Mouse (Mus musculus): ENCODE results near the gene Slc38a10. TPM values are rescaled to one million over a fixed set of nuclear protein-coding genes. Genes with fewer than 3 reads are reported as not detected.

Gene Slc38a10
- polyA plus RNA-seq, 1 experiment from 2014 or later: 35.5 TPM

GRCm38 (mm10) chr11:120173213-120173612, 22.1 kb upstream of the Slc38a10 start:
- ATAC-seq (ENCODE audit: low read depth): no peak
- Histone ChIP-seq H3K4me2 (no peak overlapping the region), H3K4me3 (replicated peaks) (no peak overlapping the region), H3K9me3 (replicated peaks) (no peaks in the 10 kb centered on the region), H3K27ac (no peak overlapping the region), H3K36me3 (no peaks in the 10 kb centered on the region), H3K27me3 (no peaks in the 10 kb centered on the region), H3K4me1 (replicated peaks) (peaks cover 23% of the 10 kb centered on the region), H3K9ac (no peak overlapping the region)
- DNase-seq: no peak
- WGBS (ENCODE audit: insufficient replicate concordance): 77% methylated on average over 14 of the region's 14 CpGs

GRCm38 (mm10) chr11:120171168-120171567, 20.0 kb upstream of the Slc38a10 start:
- 55% methylated on average over 8 of the region's 8 CpGs for WGBS (ENCODE audit: insufficient replicate concordance)
- Histone ChIP-seq H3K4me1 (replicated peaks) (peaks cover 30% of the 10 kb centered on the region), H3K4me3 (replicated peaks) (no peak overlapping the region), H3K4me2 (no peak overlapping the region), H3K9me3 (replicated peaks) (no peaks in the 10 kb centered on the region), H3K27ac (no peak overlapping the region), H3K9ac (no peak overlapping the region), H3K36me3 (no peaks in the 10 kb centered on the region), H3K27me3 (no peaks in the 10 kb centered on the region)
- DNase-seq (no peak), ATAC-seq (ENCODE audit: low read depth) (peak; percentile 51; the same call in 1 of the 2 replicates)

- Histone ChIP-seq H3K36me3 (no peaks in the 10 kb centered on the region), H3K27me3 (no peaks in the 10 kb centered on the region), H3K27ac (no peak overlapping the region), H3K9ac (no peak overlapping the region), H3K4me1 (replicated peaks) (peaks cover 30% of the 10 kb centered on the region), H3K4me2 (peak overlapping the region; percentile 41), H3K4me3 (replicated peaks) (no peak overlapping the region), H3K9me3 (replicated peaks) (no peaks in the 10 kb centered on the region)
- WGBS (ENCODE audit: insufficient replicate concordance): 23% methylated on average over 21 of the region's 21 CpGs
- DNase-seq: no peak
- ATAC-seq (ENCODE audit: low read depth): peak; percentile 50; the same call in 1 of the 2 replicates
Measured at GRCm38 (mm10) chr11:120169208-120169992, 18.3 kb upstream of the Slc38a10 start.

- Histone ChIP-seq H3K4me2 (no peak overlapping the region), H3K9me3 (replicated peaks) (no peaks in the 10 kb centered on the region), H3K9ac (no peak overlapping the region), H3K4me3 (replicated peaks) (no peak overlapping the region), H3K27me3 (no peaks in the 10 kb centered on the region), H3K4me1 (replicated peaks) (peaks cover 34% of the 10 kb centered on the region), H3K36me3 (no peaks in the 10 kb centered on the region), H3K27ac (no peak overlapping the region)
- ATAC-seq (ENCODE audit: low read depth): no peak
- DNase-seq: no peak
- WGBS (ENCODE audit: insufficient replicate concordance): 68% methylated on average over 8 of the region's 8 CpGs
Measured at GRCm38 (mm10) chr11:120168516-120168915, 17.4 kb upstream of the Slc38a10 start.

GRCm38 (mm10) chr11:120167921-120168356, 16.8 kb upstream of the Slc38a10 start:
- Histone ChIP-seq H3K9ac (no peak overlapping the region), H3K4me3 (replicated peaks) (no peak overlapping the region), H3K4me1 (replicated peaks) (peaks cover 34% of the 10 kb centered on the region), H3K36me3 (no peaks in the 10 kb centered on the region), H3K9me3 (replicated peaks) (no peaks in the 10 kb centered on the region), H3K27me3 (no peaks in the 10 kb centered on the region), H3K27ac (no peak overlapping the region), H3K4me2 (no peak overlapping the region)
- ATAC-seq (ENCODE audit: low read depth): no peak
- no peak for DNase-seq
- WGBS (ENCODE audit: insufficient replicate concordance): 68% methylated on average over 12 of the region's 12 CpGs

GRCm38 (mm10) chr11:120167059-120167458, 15.9 kb upstream of the Slc38a10 start:
- no peak for DNase-seq
- no peaks in the 10 kb centered on the region for H3K36me3 ChIP-seq
- H3K9me3 ChIP-seq (replicated peaks): no peaks in the 10 kb centered on the region
- H3K4me3 ChIP-seq (replicated peaks): no peak overlapping the region
- WGBS (ENCODE audit: insufficient replicate concordance): 47% methylated on average over 5 of the region's 5 CpGs
- no peak for ATAC-seq (ENCODE audit: low read depth)
- no peak overlapping the region for H3K9ac ChIP-seq
- no peak overlapping the region for H3K27ac ChIP-seq
- no peak overlapping the region for H3K4me2 ChIP-seq
- peaks cover 34% of the 10 kb centered on the region for H3K4me1 ChIP-seq (replicated peaks)
- no peaks in the 10 kb centered on the region for H3K27me3 ChIP-seq

GRCm38 (mm10) chr11:120164471-120165261, 13.5 kb upstream of the Slc38a10 start:
- Histone ChIP-seq H3K4me1 (replicated peaks) (peaks cover 27% of the 10 kb centered on the region), H3K27ac (no peak overlapping the region), H3K9ac (no peak overlapping the region), H3K36me3 (no peaks in the 10 kb centered on the region), H3K27me3 (no peaks in the 10 kb centered on the region), H3K4me2 (no peak overlapping the region), H3K9me3 (replicated peaks) (no peaks in the 10 kb centered on the region), H3K4me3 (replicated peaks) (no peak overlapping the region)
- ATAC-seq (ENCODE audit: low read depth) (no peak), DNase-seq (no peak)
- 52% methylated on average over 17 of the region's 17 CpGs for WGBS (ENCODE audit: insufficient replicate concordance)

GRCm38 (mm10) chr11:120164028-120164427, 12.9 kb upstream of the Slc38a10 start:
- Histone ChIP-seq H3K4me2 (no peak overlapping the region), H3K4me1 (replicated peaks) (peaks cover 27% of the 10 kb centered on the region), H3K9ac (no peak overlapping the region), H3K27ac (no peak overlapping the region), H3K4me3 (replicated peaks) (no peak overlapping the region), H3K27me3 (no peaks in the 10 kb centered on the region), H3K9me3 (replicated peaks) (no peaks in the 10 kb centered on the region), H3K36me3 (no peaks in the 10 kb centered on the region)
- 59% methylated on average over 5 of the region's 5 CpGs for WGBS (ENCODE audit: insufficient replicate concordance)
- ATAC-seq (ENCODE audit: low read depth): no peak
- DNase-seq: no peak

- no peak overlapping the region for H3K4me3 ChIP-seq (replicated peaks)
- no peak for DNase-seq
Measured at GRCm38 (mm10) chr11:120163207-120163606, 12.1 kb upstream of the Slc38a10 start.

GRCm38 (mm10) chr11:120161245-120161644, 10.1 kb upstream of the Slc38a10 start:
- Histone ChIP-seq H3K27me3 (no peaks in the 10 kb centered on the region), H3K4me3 (replicated peaks) (no peak overlapping the region), H3K4me2 (no peak overlapping the region), H3K9me3 (replicated peaks) (no peaks in the 10 kb centered on the region), H3K4me1 (replicated peaks) (peaks cover 32% of the 10 kb centered on the region), H3K9ac (no peak overlapping the region), H3K27ac (no peak overlapping the region), H3K36me3 (no peaks in the 10 kb centered on the region)
- WGBS (ENCODE audit: insufficient replicate concordance): 76% methylated on average over 4 of the region's 4 CpGs
- no peak for ATAC-seq (ENCODE audit: low read depth)
- DNase-seq: no peak

More at GRCm38 (mm10) chr11:120163207-120163606, 12.1 kb upstream of the Slc38a10 start:
- Histone ChIP-seq H3K4me2 (no peak overlapping the region), H3K36me3 (no peaks in the 10 kb centered on the region), H3K9ac (no peak overlapping the region), H3K9me3 (replicated peaks) (no peaks in the 10 kb centered on the region), H3K27ac (no peak overlapping the region), H3K4me1 (replicated peaks) (peaks cover 33% of the 10 kb centered on the region), H3K27me3 (no peaks in the 10 kb centered on the region)
- WGBS (ENCODE audit: insufficient replicate concordance): 75% methylated on average over 3 of the region's 3 CpGs
- ATAC-seq (ENCODE audit: low read depth): no peak

GRCm38 (mm10) chr11:120160478-120160877, 9.3 kb upstream of the Slc38a10 start:
- no peak for DNase-seq
- ATAC-seq (ENCODE audit: low read depth): no peak
- Histone ChIP-seq H3K4me1 (replicated peaks) (peaks cover 32% of the 10 kb centered on the region), H3K36me3 (no peaks in the 10 kb centered on the region), H3K4me3 (replicated peaks) (no peak overlapping the region), H3K4me2 (no peak overlapping the region), H3K9ac (no peak overlapping the region), H3K9me3 (replicated peaks) (no peaks in the 10 kb centered on the region), H3K27me3 (no peaks in the 10 kb centered on the region), H3K27ac (no peak overlapping the region)
- WGBS (ENCODE audit: insufficient replicate concordance): 58% methylated on average over 4 of the region's 4 CpGs

Data from liver, embryonic 13.5 days (tissue).